Mouse (Mus musculus): Measurements from ENCODE around the gene Htra1.

- no peak for TF ChIP-seq CTCF (IDR thresholded peaks at IDR 0.05; ENCODE audit: borderline replicate concordance, insufficient read depth, low read length)
- no peak for TF ChIP-seq POLR2A (IDR thresholded peaks at IDR 0.05; ENCODE audit: low read depth, low read length)
These were observed 32.3 kb upstream of the Htra1 start for GRCm38 (mm10) chr7:130903505-130904074.

Data from embryonic fibroblast, embryonic 13.5 days (primary cell).